ENCODE assay signal across 14 mouse cellular contexts in the genomic region with DNA sequence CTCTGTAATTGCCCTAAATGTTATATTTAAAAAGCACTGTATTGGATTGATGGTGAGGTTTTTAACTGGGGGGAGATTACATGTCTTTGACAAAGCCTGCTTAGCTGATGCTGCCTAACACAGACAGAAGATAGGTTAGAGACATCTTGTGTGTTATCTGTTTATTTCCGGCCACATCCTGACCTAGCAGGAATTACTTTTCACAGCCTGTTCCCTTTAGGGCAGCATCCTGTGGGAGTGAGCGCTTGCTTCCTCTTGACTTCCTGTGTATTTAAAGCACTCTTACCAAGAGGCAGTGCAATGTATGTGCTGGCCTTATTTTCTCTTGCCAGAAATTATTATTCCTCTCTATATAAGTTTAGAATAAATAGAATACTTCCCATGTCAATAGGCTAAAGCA.
DNase-seq lines count a peak whose midpoint lies in the region; ATAC-seq and TF ChIP-seq lines count a peak whose summit lies in the region.
"Had no signal": no experiment of that assay in that cellular context is flagged by ENCODE, and none has a peak within 500 bp of the region (broad histone marks: within the 10 kb centered on the region; RNA-seq: fewer than 3 reads in every experiment).

No protein-coding gene starts in this region.

- TF ChIP-seq POLR2A in bone marrow macrophage, adult 2 months (IDR thresholded peaks at IDR 0.05; ENCODE audit: borderline replicate concordance, low read depth, low read length) = no peak

- H3K9ac ChIP-seq in kidney, embryonic 15.5 days = no peak overlapping the region
- no peak overlapping the region for H3K9ac ChIP-seq in heart, embryonic 16.5 days (ENCODE audit: low read length)
- no peak overlapping the region for H3K9ac ChIP-seq in forebrain, embryonic 11.5 days (ENCODE audit: low read length)
- H3K9ac ChIP-seq: forebrain, postnatal 0 days; lung, embryonic 15.5 days had no signal

- no peaks in the 10 kb centered on the region for H3K9me3 ChIP-seq in kidney, embryonic 15.5 days (replicated peaks)
- H3K9me3 ChIP-seq in heart, embryonic 16.5 days (replicated peaks; ENCODE audit: control insufficient read depth, low read length) = no peaks in the 10 kb centered on the region
- H3K9me3 ChIP-seq in forebrain, embryonic 11.5 days (ENCODE audit: control insufficient read depth, low read length) = no peaks in the 10 kb centered on the region
- H3K9me3 ChIP-seq: lung, embryonic 15.5 days had no signal

- H3K36me3 ChIP-seq in kidney, embryonic 15.5 days = no peaks in the 10 kb centered on the region
- no peaks in the 10 kb centered on the region for H3K36me3 ChIP-seq in heart, embryonic 16.5 days (ENCODE audit: control insufficient read depth, insufficient read depth)
- H3K36me3 ChIP-seq in macrophage (ENCODE audit: inconsistent target) = no peaks in the 10 kb centered on the region
- H3K36me3 ChIP-seq in forebrain, embryonic 11.5 days (ENCODE audit: control insufficient read depth, insufficient read depth, low read length) = no peaks in the 10 kb centered on the region
- H3K36me3 ChIP-seq: lung, embryonic 15.5 days had no signal

- no peak overlapping the region for H3K27ac ChIP-seq in kidney, embryonic 15.5 days
- H3K27ac ChIP-seq in bone marrow macrophage, adult 2 months (ENCODE audit: insufficient read depth, low read depth, low read length) = peak overlapping the region; percentile 97
- H3K27ac ChIP-seq in heart, embryonic 16.5 days (ENCODE audit: low read length) = no peak overlapping the region; the same call in 1 of the 2 replicates
- peak overlapping the region; percentile 98 for H3K27ac ChIP-seq in macrophage
- no peak overlapping the region for H3K27ac ChIP-seq in forebrain, embryonic 11.5 days (ENCODE audit: low read depth, low read length)
- H3K27ac ChIP-seq: hindbrain, postnatal 0 days had no signal

- no peak for TF ChIP-seq CTCF in bone marrow macrophage, adult 2 months (IDR thresholded peaks at IDR 0.05; ENCODE audit: low read depth, low read length)

- no peaks in the 10 kb centered on the region for H3K27me3 ChIP-seq in kidney, embryonic 15.5 days
- H3K27me3 ChIP-seq in heart, embryonic 16.5 days (ENCODE audit: control insufficient read depth, insufficient read depth, low read length) = no peaks in the 10 kb centered on the region
- H3K27me3 ChIP-seq in forebrain, embryonic 11.5 days (ENCODE audit: control insufficient read depth, insufficient read depth, low read length) = no peaks in the 10 kb centered on the region
- H3K27me3 ChIP-seq: lung, embryonic 15.5 days had no signal

- no peak for ATAC-seq in kidney, embryonic 15.5 days (replicated peaks; ENCODE audit: low FRiP score)
- peak; percentile 67; the same call in 1 of the 2 replicates for ATAC-seq in heart, embryonic 16.5 days (replicated peaks; ENCODE audit: extremely low read depth, insufficient read depth, low FRiP score)
- no peak for ATAC-seq in forebrain, embryonic 11.5 days (replicated peaks; ENCODE audit: low FRiP score)
- ATAC-seq: forebrain, postnatal 0 days; hindbrain, postnatal 0 days had no signal

- no peak overlapping the region for H3K4me3 ChIP-seq in kidney, embryonic 15.5 days (replicated peaks)
- no peak overlapping the region for H3K4me3 ChIP-seq in bone marrow macrophage, adult 2 months (ENCODE audit: insufficient read depth, low read length)
- no peak overlapping the region for H3K4me3 ChIP-seq in heart, embryonic 16.5 days (ENCODE audit: low read length)
- no peak overlapping the region for H3K4me3 ChIP-seq in macrophage (ENCODE audit: inconsistent target)
- H3K4me3 ChIP-seq in forebrain, embryonic 11.5 days (ENCODE audit: low read depth, low read length) = no peak overlapping the region
- H3K4me3 ChIP-seq: lung, embryonic 15.5 days had no signal

- H3K4me2 ChIP-seq in kidney, embryonic 15.5 days = no peak overlapping the region
- H3K4me2 ChIP-seq in heart, embryonic 16.5 days (ENCODE audit: low read depth, low read length) = no peak overlapping the region
- H3K4me2 ChIP-seq in forebrain, embryonic 11.5 days (ENCODE audit: low read depth, low read length, severe bottlenecking) = no peak overlapping the region
- H3K4me2 ChIP-seq: lung, embryonic 15.5 days had no signal

- peaks cover 9% of the 10 kb centered on the region; the same call in 1 of the 2 replicates for H3K4me1 ChIP-seq in kidney, embryonic 15.5 days
- H3K4me1 ChIP-seq in bone marrow macrophage, adult 2 months (ENCODE audit: control insufficient read depth, insufficient read depth, low read length) = peaks cover 51% of the 10 kb centered on the region
- H3K4me1 ChIP-seq in heart, embryonic 16.5 days (ENCODE audit: control insufficient read depth, insufficient read depth, low read length) = peaks cover 3% of the 10 kb centered on the region; the same call in 1 of the 2 replicates
- no peaks in the 10 kb centered on the region for H3K4me1 ChIP-seq in forebrain, embryonic 11.5 days (replicated peaks; ENCODE audit: control insufficient read depth, insufficient read depth, low read length)

- DNase-seq in kidney, postnatal 14 days = peak; percentile 16
- no peak for DNase-seq in forebrain, embryonic 11.5 days (ENCODE audit: low spot score)
- no peak for DNase-seq in adrenal gland, postnatal 4 days (ENCODE audit: low spot score in 2 of 2)
- DNase-seq: adrenal gland, postnatal 10 days; cerebellum, adult 11 months; forebrain, postnatal 0 days; layer of hippocampus, adult 9-11 months; thymus, adult 2 months had no signal

- 48% methylated on average over 2 of the region's 2 CpGs for WGBS in kidney, embryonic 15.5 days
- WGBS in heart, embryonic 16.5 days = 54% methylated on average over 2 of the region's 2 CpGs
- WGBS in macrophage (ENCODE audit: missing documents) = 15% methylated on average over 2 of the region's 2 CpGs
- WGBS in forebrain, embryonic 11.5 days = 87% methylated on average over 2 of the region's 2 CpGs

- peaks cover 85% of the 10 kb centered on the region for H3K79me2 ChIP-seq in macrophage (ENCODE audit: inconsistent target)

Comparison
In these comparisons a context has a peak if more than half of its experiments do, and no peak if none do; other contexts are left out.
1. H3K27ac ChIP-seq: peak in bone marrow macrophage, adult 2 months (single experiment) and macrophage (single experiment); none in kidney, embryonic 15.5 days (single experiment), heart, embryonic 16.5 days (single experiment) and forebrain, embryonic 11.5 days (single experiment).